In genomic region chr19:10029746-10030145, GRCm38 (mm10) we compare ENCODE assay signal across 17 mouse cellular contexts. TPM values are rescaled to one million over a fixed set of nuclear protein-coding genes. Genes with fewer than 3 reads are reported as not detected.
"Had no signal": no experiment of that assay in that cellular context is flagged by ENCODE, and none has a peak within 500 bp of the region (broad histone marks: within the 10 kb centered on the region; RNA-seq: fewer than 3 reads in every experiment).

No protein-coding gene starts in this region.

- H3K27ac ChIP-seq: hindbrain, postnatal 0 days; limb, embryonic 10.5 days; limb, embryonic 13.5 days; liver, embryonic 12.5 days; liver, embryonic 15.5 days; lung, embryonic 15.5 days; midbrain, embryonic 10.5 days had no signal

- H3K27me3 ChIP-seq: limb, embryonic 13.5 days; liver, embryonic 12.5 days; liver, embryonic 15.5 days; lung, embryonic 15.5 days had no signal

- H3K9me3 ChIP-seq: limb, embryonic 10.5 days; limb, embryonic 13.5 days; liver, embryonic 12.5 days; liver, embryonic 15.5 days; lung, embryonic 15.5 days; megakaryocyte, embryonic 14.5 days; midbrain, embryonic 10.5 days had no signal

- ATAC-seq: hindbrain, postnatal 0 days; inflammation-experienced regulatory T-cells, adult 6 months; intestine, embryonic 16.5 days; liver, embryonic 12.5 days had no signal

- H3K4me2 ChIP-seq: limb, embryonic 13.5 days; liver, embryonic 12.5 days; liver, embryonic 15.5 days; lung, embryonic 15.5 days had no signal

- H3K4me3 ChIP-seq: limb, embryonic 10.5 days; limb, embryonic 13.5 days; liver, embryonic 12.5 days; liver, embryonic 15.5 days; lung, embryonic 15.5 days; megakaryocyte, embryonic 14.5 days; midbrain, embryonic 10.5 days had no signal

- H3K9ac ChIP-seq: limb, embryonic 13.5 days; liver, embryonic 12.5 days; liver, embryonic 15.5 days; lung, embryonic 15.5 days had no signal

- DNase-seq: liver; lung, adult 18-20 months; lung, postnatal 10 days; lung, postnatal 36 days; midbrain, embryonic 14.5 days; thymus, adult 18-20 months; thymus, postnatal 36 days had no signal

RNA-seq across cellular contexts. Expression of gene Fads3, which starts 11.6 kb away (rescaled TPM):
- polyA plus RNA-seq: inflammation-experienced regulatory T-cells, adult 6 months had no signal

RNA-seq across cellular contexts. Expression of gene Rab3il1, which starts 28.3 kb away (rescaled TPM):
- polyA plus RNA-seq: inflammation-experienced regulatory T-cells, adult 6 months had no signal
